Mouse (Mus musculus) liver, postnatal 0 days (tissue): Measurements from ENCODE around the gene March10.

ENCODE experiments used
- CTCF ChIP-seq: sonication (generic); IDR thresholded peaks from 2 replicates; pipeline ENCODE4 v1.5.1; 2016; ENCODE audit warnings: antibody characterized with exemption, low read depth
- EP300 ChIP-seq: IDR thresholded peaks from 2 replicates; pipeline ENCODE4 v1.6.1; 2016; ENCODE audit warnings: antibody characterized with exemption, low read depth, mild to moderate bottlenecking

DNA sequence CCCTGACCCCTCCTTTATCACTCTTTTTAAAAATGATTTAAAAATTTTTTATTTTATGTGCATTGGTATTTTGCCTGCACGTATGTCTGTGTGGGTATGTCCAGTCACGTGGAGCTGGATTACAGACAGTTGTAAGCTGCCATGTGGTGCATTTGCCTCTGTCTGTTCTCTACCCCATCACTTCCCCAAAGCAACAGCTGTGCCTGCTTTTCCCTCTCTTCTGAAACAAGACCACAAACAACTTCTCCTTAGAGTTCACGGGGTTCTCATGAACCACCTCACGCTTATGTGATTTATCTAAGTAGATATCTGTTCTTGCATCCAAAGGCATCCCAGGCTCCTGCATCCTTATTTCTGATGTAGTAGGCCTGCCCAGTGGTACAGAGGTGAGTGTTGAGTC, 45.8 kb upstream of the March10 start:
- TF ChIP-seq CTCF (no peak), EP300 (no peak)
